Mouse (Mus musculus) liver, embryonic 14 days (tissue): ENCODE measurements around the gene Hpd. TPM values are rescaled to one million over a fixed set of nuclear protein-coding genes. Genes with fewer than 3 reads are reported as not detected.

Experiments
- polyA plus RNA-seq: library from polyadenylated mRNA; depleted of rRNA; stranded (reverse); fragments of >200 nt; gene quantifications from 2 replicates; pipeline ENCODE4 v1.2.3, GENCODE M21; 2012; rRNA removed

Gene Hpd
- polyA plus RNA-seq = 27.3 and 27.5 TPM in 2 replicates

GRCm38 (mm10) chr5:123182651-123183050 is at the start of gene Hpd:
Gene Hpd, minus strand, starts transcription at chr5:123182727.

GRCm38 (mm10) chr5:123169284-123169683 is 13.2 kb downstream of the Hpd start, which contains the start of gene Psmd9:
Gene Psmd9, plus strand, starts transcription at chr5:123169413.

GRCm38 (mm10) chr5:123142161-123143157 is 40.1 kb downstream of the Hpd start, which contains the start of gene Setd1b:
Gene Setd1b, plus strand, starts transcription at chr5:123142193.

GRCm38 (mm10) chr5:123132308-123133071 is 50.0 kb downstream of the Hpd start, which contains the start of gene Rhof:
Gene Rhof, minus strand, starts transcription at chr5:123132692.

Other genes starting within 250 kb of the Hpd start
- 9.4 and 10.3 TPM in 2 replicates for gene Kdm2b, start 192.9 kb downstream of the Hpd start, polyA plus RNA-seq
- 5.8 and 7.5 TPM in 2 replicates for gene Orai1, start 167.7 kb downstream of the Hpd start, polyA plus RNA-seq
- not detected in 2 replicates for gene Morn3, start 135.7 kb downstream of the Hpd start, polyA plus RNA-seq
- gene Tmem120b, start 114.3 kb downstream of the Hpd start, polyA plus RNA-seq = 16.6 and 21.1 TPM in 2 replicates
- gene Rhof, start 50.0 kb downstream of the Hpd start, polyA plus RNA-seq = 1.5 and 1.8 TPM in 2 replicates
- 1.8 and 2.9 TPM in 2 replicates for gene Setd1b, start 40.5 kb downstream of the Hpd start, polyA plus RNA-seq
- 24.9 and 27.4 TPM in 2 replicates for gene Psmd9, start 13.3 kb downstream of the Hpd start, polyA plus RNA-seq
- 0.10 and 0.13 TPM in 2 replicates for gene Wdr66, start 69.4 kb upstream of the Hpd start, polyA plus RNA-seq
- 5.0 and 5.9 TPM in 2 replicates for gene Bcl7a, start 161.1 kb upstream of the Hpd start, polyA plus RNA-seq
- 3.4 and 3.6 TPM in 2 replicates for gene Mlxip, start 212.1 kb upstream of the Hpd start, polyA plus RNA-seq